Mouse (Mus musculus) CD4-positive, CD25-positive, alpha-beta regulatory T cell, adult 2 months (primary cell): Measurements from ENCODE around the gene Trip4.
A peak's percentile ranks its signal among the peaks of the same experiment; 100 is the strongest.

Source experiments
- DNase-seq: peaks from one replicate; pipeline ENCODE4 v3.0.0-alpha.2; 2012; ENCODE audit warnings: low read depth, low spot score

Trip4 gene

GRCm38 (mm10) chr9:65834628-65835354, 73.8 kb downstream of the Trip4 start:
- DNase-seq = no peak

GRCm38 (mm10) chr9:65833640-65834039, 75.0 kb downstream of the Trip4 start:
- no peak for DNase-seq

GRCm38 (mm10) chr9:65833230-65833629, 75.4 kb downstream of the Trip4 start:
- no peak for DNase-seq

GRCm38 (mm10) chr9:65832041-65832440, 76.6 kb downstream of the Trip4 start:
- no peak for DNase-seq

GRCm38 (mm10) chr9:65831164-65831563, 77.4 kb downstream of the Trip4 start:
- DNase-seq = peak; percentile 11

GRCm38 (mm10) chr9:65830255-65830654, 78.3 kb downstream of the Trip4 start:
- DNase-seq = no peak

- peak; percentile 74 for DNase-seq
Observed at GRCm38 (mm10) chr9:65829410-65829809, 79.2 kb downstream of the Trip4 start.

GRCm38 (mm10) chr9:65828511-65828910, 80.1 kb downstream of the Trip4 start:
- DNase-seq = peak; percentile 52

GRCm38 (mm10) chr9:65828016-65828403, 80.6 kb downstream of the Trip4 start:
- no peak for DNase-seq

GRCm38 (mm10) chr9:65827344-65828015, 81.1 kb downstream of the Trip4 start, which contains the start of gene Zfp609:
Gene Zfp609, minus strand, starts transcription at chr9:65827564.
- DNase-seq = peak; percentile 91

- DNase-seq = peak; percentile 44
Observed at GRCm38 (mm10) chr9:65826588-65827343, 81.8 kb downstream of the Trip4 start.

GRCm38 (mm10) chr9:65826226-65826587, 82.4 kb downstream of the Trip4 start:
- peak; percentile 29 for DNase-seq

GRCm38 (mm10) chr9:65823716-65824462, 84.7 kb downstream of the Trip4 start:
- no peak for DNase-seq

- no peak for DNase-seq
Observed at GRCm38 (mm10) chr9:65822011-65822410, 86.6 kb downstream of the Trip4 start.

GRCm38 (mm10) chr9:65820301-65820700, 88.3 kb downstream of the Trip4 start:
- DNase-seq = no peak

- no peak for DNase-seq
Observed at GRCm38 (mm10) chr9:65818402-65818801, 90.2 kb downstream of the Trip4 start.

GRCm38 (mm10) chr9:65812841-65813240, 95.8 kb downstream of the Trip4 start:
- DNase-seq = no peak

GRCm38 (mm10) chr9:65811784-65812183, 96.8 kb downstream of the Trip4 start:
- DNase-seq = no peak

GRCm38 (mm10) chr9:65807818-65808217, 100.8 kb downstream of the Trip4 start:
- no peak for DNase-seq

- DNase-seq = no peak
Observed at GRCm38 (mm10) chr9:65807251-65807650, 101.3 kb downstream of the Trip4 start.

GRCm38 (mm10) chr9:65799770-65800169, 108.8 kb downstream of the Trip4 start:
- DNase-seq = no peak

GRCm38 (mm10) chr9:65795651-65796050, 112.9 kb downstream of the Trip4 start:
- DNase-seq = no peak
